Mouse (Mus musculus): ENCODE data around the gene Lypla2. TPM values are rescaled to one million over a fixed set of nuclear protein-coding genes. Genes with fewer than 3 reads are reported as not detected.
A peak's percentile ranks its signal among the peaks of the same experiment; 100 is the strongest.
"Not testable (repeated sequence)": the region's sequence is repeated elsewhere in the genome, so short reads cannot be mapped to it uniquely, and the experiment has no call there.

Lypla2 gene
- polyA plus RNA-seq, 1 experiment from 2014 or later = 229 TPM

DNA sequence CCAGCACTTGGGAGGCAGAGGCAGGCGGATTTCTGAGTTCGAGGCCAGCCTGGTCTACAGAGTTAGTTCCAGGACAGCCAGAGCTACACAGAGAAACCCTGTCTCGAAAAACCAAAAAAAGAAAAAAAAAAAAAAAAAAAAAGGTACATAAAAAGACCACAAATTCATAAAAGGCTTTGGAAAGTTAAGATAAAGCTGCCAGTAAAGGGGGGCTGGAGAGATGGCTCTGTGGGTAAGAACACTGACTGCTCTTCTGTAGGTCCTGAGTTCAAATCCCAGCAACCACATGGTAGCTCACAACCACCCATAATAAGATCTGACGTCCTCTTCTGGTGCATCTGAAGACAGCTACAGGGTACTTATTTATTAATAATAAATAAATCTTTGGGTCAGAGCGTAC lies 7.8 kb upstream of the Lypla2 start:
- H3K9ac ChIP-seq (ENCODE audit: low read depth, low read length); ATAC-seq; H3K4me1 ChIP-seq (ENCODE audit: control insufficient read depth, insufficient read depth, low read depth, low read length); H3K27ac ChIP-seq (ENCODE audit: low read depth, low read length); H3K27me3 ChIP-seq (replicated peaks; ENCODE audit: control insufficient read depth, insufficient read depth, low read length); H3K4me3 ChIP-seq (ENCODE audit: low read length); H3K9me3 ChIP-seq (ENCODE audit: control insufficient read depth, low read length); H3K4me2 ChIP-seq (ENCODE audit: low read length): not testable (repeated sequence)
- H3K36me3 ChIP-seq (ENCODE audit: control insufficient read depth, insufficient read depth, low read length) = peaks cover 26% of the 10 kb centered on the region
- whole genome bisulfite sequencing = 98% methylated on average over 5 of the region's 5 CpGs

DNA sequence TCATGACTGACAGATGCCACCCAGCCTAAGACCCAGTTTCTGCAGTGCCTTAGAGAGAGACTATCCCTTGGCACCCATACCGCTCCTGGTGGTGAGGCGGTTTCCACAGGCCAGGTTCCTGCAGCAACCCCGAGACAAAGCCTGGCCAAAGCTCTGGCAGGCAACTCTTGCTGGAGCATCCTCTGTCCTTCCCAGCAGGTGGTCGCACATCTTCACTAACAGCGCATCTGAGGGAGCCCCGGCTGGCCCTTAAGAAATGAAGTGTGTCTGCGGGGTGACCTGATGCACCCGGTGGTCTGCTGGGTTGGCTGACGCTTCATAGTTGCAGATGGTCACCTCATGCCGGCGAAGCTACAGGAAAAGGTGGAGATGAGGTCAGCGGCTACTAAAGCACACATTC lies 3.7 kb upstream of the Lypla2 start:
- Histone ChIP-seq H3K4me2 (ENCODE audit: low read length) (no peak overlapping the region), H3K27ac (ENCODE audit: low read depth, low read length) (no peak overlapping the region), H3K4me1 (ENCODE audit: control insufficient read depth, insufficient read depth, low read depth, low read length) (peaks cover 8% of the 10 kb centered on the region), H3K9ac (ENCODE audit: low read depth, low read length) (no peak overlapping the region), H3K4me3 (ENCODE audit: low read length) (no peak overlapping the region), H3K36me3 (ENCODE audit: control insufficient read depth, insufficient read depth, low read length) (peaks cover 18% of the 10 kb centered on the region), H3K27me3 (replicated peaks; ENCODE audit: control insufficient read depth, insufficient read depth, low read length) (no peaks in the 10 kb centered on the region), H3K9me3 (ENCODE audit: control insufficient read depth, low read length) (no peaks in the 10 kb centered on the region)
- no peak for ATAC-seq
- 92% methylated on average over 12 of the region's 12 CpGs for WGBS

DNA sequence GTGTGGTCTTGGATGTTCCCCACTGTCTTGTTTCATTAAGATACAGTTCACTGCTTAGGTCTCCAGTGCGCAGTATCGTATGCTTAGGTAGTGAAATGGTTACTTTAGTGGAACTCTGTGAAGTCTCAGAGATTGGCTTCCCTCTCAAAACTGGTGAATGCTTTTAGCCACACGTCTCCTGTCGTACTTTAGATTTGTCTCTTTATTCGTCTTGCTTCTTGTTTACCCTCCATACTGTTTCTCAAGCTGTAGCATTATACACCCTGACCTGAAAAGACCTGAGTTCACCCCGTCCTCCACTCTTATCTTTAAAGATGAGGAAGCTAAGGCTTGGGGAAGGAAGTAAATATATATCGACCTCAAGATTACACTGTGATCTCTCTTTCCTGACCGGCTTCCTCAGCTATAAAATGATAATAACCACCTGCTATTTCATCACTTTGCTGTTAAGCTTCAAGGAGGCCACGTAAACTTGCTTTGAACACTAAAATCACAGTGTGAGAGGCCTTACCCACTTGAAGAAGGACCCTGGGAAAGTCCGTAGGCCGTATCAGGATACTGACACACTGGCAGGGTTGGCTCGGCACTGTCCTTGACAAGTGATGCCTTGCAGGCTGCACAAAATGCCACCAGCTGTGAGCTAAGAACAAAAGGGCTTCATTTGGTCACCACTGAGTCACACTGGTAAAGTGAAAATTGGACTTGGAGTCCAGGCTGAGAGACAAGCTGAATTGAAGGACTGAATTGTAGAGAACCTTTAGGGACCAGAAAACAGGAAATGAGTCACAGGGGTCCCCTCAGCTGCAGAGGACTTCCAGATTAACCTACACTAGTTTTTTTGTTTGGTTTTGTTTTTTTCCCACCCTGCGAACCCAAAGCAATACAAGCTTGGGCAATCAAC lies 735 bp upstream of the Lypla2 start:
- Histone ChIP-seq H3K9me3 (ENCODE audit: control insufficient read depth, low read length) (no peaks in the 10 kb centered on the region), H3K27me3 (replicated peaks; ENCODE audit: control insufficient read depth, insufficient read depth, low read length) (no peaks in the 10 kb centered on the region), H3K4me2 (ENCODE audit: low read length) (peak overlapping the region; percentile 95), H3K9ac (ENCODE audit: low read depth, low read length) (peak overlapping the region; percentile 42), H3K27ac (ENCODE audit: low read depth, low read length) (no peak overlapping the region), H3K4me1 (ENCODE audit: control insufficient read depth, insufficient read depth, low read depth, low read length) (peaks cover 13% of the 10 kb centered on the region), H3K4me3 (ENCODE audit: low read length) (peak overlapping the region; percentile 79), H3K36me3 (ENCODE audit: control insufficient read depth, insufficient read depth, low read length) (peaks cover 35% of the 10 kb centered on the region)
- ATAC-seq = peak; percentile 9; the same call in 1 of the 2 replicates
- WGBS = 68% methylated on average over 13 of the region's 13 CpGs

DNA sequence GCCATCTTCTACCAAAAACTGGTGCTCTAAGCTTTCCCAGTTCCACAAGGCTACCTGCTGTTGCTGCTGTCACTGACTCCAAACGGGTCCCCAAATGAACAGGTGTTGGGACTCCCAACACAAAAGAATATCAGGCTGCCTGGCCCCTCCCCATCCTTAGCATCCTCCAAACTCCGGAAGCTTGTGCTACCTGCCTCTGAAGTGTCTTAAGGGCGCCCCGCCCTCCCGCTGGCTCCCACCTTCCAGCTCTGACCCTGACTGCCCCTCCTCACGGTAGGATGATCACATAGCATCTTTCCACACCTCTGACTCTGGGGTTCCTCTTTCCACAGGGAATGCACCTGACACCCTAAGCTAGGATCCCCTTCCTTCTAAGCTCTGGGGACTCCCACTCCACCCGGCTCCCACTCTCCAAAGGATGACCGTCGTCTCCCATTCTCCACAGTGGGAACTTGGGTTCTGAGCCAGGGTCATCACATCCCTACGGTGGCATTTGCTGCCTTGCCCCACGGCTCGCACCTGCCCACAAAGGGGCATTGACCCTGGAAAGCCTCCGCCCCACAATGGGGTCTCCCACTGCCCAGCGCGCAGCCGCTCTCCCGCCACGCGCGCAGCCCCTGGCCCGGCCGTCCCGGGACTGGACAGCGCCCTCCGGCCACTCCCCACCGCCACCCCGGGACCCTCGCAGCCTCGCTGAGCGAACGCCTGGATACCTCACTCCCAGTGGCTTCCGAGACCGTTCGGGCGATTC lies 446 bp downstream of the Lypla2 start:
- Histone ChIP-seq H3K36me3 (ENCODE audit: control insufficient read depth, insufficient read depth, low read length) (peaks cover 45% of the 10 kb centered on the region), H3K4me2 (ENCODE audit: low read length) (peak overlapping the region; percentile 95), H3K27me3 (replicated peaks; ENCODE audit: control insufficient read depth, insufficient read depth, low read length) (no peaks in the 10 kb centered on the region), H3K27ac (ENCODE audit: low read depth, low read length) (peak overlapping the region; percentile 72), H3K4me1 (ENCODE audit: control insufficient read depth, insufficient read depth, low read depth, low read length) (peaks cover 13% of the 10 kb centered on the region), H3K9ac (ENCODE audit: low read depth, low read length) (peak overlapping the region; percentile 87), H3K4me3 (ENCODE audit: low read length) (peak overlapping the region; percentile 79), H3K9me3 (ENCODE audit: control insufficient read depth, low read length) (no peaks in the 10 kb centered on the region)
- ATAC-seq = peak; percentile 75
- WGBS = under 1% methylated on average over 35 of the region's 35 CpGs

DNA sequence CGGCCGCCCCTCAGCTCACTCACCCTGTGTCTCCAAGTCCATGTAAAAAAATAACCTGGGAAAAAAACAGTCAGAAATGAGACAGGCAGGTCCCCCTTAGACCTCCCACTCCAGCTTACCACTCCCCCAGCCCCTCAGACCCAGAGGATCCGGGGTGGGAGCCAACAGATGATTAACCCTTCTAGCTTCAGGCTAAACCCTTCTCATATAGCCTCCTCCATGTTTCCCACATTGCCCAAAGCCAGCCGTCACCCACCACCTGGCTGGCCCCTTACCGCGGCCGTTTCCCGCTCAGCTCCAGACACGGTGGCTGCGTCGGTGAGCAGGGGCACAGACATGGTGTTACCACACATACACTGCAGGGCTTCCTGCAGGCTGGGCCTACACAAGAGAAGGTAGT lies 1.8 kb downstream of the Lypla2 start:
- H3K4me3 ChIP-seq (ENCODE audit: low read length) = no peak overlapping the region
- H3K27ac ChIP-seq (ENCODE audit: low read depth, low read length) = no peak overlapping the region
- no peaks in the 10 kb centered on the region for H3K9me3 ChIP-seq (ENCODE audit: control insufficient read depth, low read length)
- H3K4me1 ChIP-seq (ENCODE audit: control insufficient read depth, insufficient read depth, low read depth, low read length) = peaks cover 13% of the 10 kb centered on the region
- H3K36me3 ChIP-seq (ENCODE audit: control insufficient read depth, insufficient read depth, low read length) = peaks cover 43% of the 10 kb centered on the region
- H3K27me3 ChIP-seq (replicated peaks; ENCODE audit: control insufficient read depth, insufficient read depth, low read length) = no peaks in the 10 kb centered on the region
- no peak overlapping the region for H3K4me2 ChIP-seq (ENCODE audit: low read length)
- no peak for ATAC-seq
- H3K9ac ChIP-seq (ENCODE audit: low read depth, low read length) = no peak overlapping the region
- WGBS = 88% methylated on average over 11 of the region's 11 CpGs

- Histone ChIP-seq H3K9me3 (ENCODE audit: control insufficient read depth, low read length) (no peaks in the 10 kb centered on the region), H3K27me3 (replicated peaks; ENCODE audit: control insufficient read depth, insufficient read depth, low read length) (no peaks in the 10 kb centered on the region), H3K9ac (ENCODE audit: low read depth, low read length) (no peak overlapping the region), H3K4me3 (ENCODE audit: low read length) (no peak overlapping the region), H3K27ac (ENCODE audit: low read depth, low read length) (no peak overlapping the region), H3K4me2 (ENCODE audit: low read length) (no peak overlapping the region), H3K36me3 (ENCODE audit: control insufficient read depth, insufficient read depth, low read length) (peaks cover 39% of the 10 kb centered on the region), H3K4me1 (ENCODE audit: control insufficient read depth, insufficient read depth, low read depth, low read length) (peaks cover 23% of the 10 kb centered on the region)
- no peak for ATAC-seq
- WGBS = 82% methylated on average over 13 of the region's 13 CpGs
These were observed 3.2 kb downstream of the Lypla2 start for GRCm38 (mm10) chr4:135969070-135969750.

GRCm38 (mm10) chr4:135968271-135968869 lies 4.1 kb downstream of the Lypla2 start:
- no peaks in the 10 kb centered on the region for H3K9me3 ChIP-seq (ENCODE audit: control insufficient read depth, low read length)
- peaks cover 24% of the 10 kb centered on the region for H3K4me1 ChIP-seq (ENCODE audit: control insufficient read depth, insufficient read depth, low read depth, low read length)
- H3K27ac ChIP-seq (ENCODE audit: low read depth, low read length) = no peak overlapping the region
- WGBS = 77% methylated on average over 17 of the region's 19 CpGs
- no peak overlapping the region for H3K4me3 ChIP-seq (ENCODE audit: low read length)
- peaks cover 39% of the 10 kb centered on the region for H3K36me3 ChIP-seq (ENCODE audit: control insufficient read depth, insufficient read depth, low read length)
- H3K27me3 ChIP-seq (replicated peaks; ENCODE audit: control insufficient read depth, insufficient read depth, low read length) = no peaks in the 10 kb centered on the region
- H3K4me2 ChIP-seq (ENCODE audit: low read length) = no peak overlapping the region
- no peak overlapping the region for H3K9ac ChIP-seq (ENCODE audit: low read depth, low read length)
- no peak for ATAC-seq

DNA sequence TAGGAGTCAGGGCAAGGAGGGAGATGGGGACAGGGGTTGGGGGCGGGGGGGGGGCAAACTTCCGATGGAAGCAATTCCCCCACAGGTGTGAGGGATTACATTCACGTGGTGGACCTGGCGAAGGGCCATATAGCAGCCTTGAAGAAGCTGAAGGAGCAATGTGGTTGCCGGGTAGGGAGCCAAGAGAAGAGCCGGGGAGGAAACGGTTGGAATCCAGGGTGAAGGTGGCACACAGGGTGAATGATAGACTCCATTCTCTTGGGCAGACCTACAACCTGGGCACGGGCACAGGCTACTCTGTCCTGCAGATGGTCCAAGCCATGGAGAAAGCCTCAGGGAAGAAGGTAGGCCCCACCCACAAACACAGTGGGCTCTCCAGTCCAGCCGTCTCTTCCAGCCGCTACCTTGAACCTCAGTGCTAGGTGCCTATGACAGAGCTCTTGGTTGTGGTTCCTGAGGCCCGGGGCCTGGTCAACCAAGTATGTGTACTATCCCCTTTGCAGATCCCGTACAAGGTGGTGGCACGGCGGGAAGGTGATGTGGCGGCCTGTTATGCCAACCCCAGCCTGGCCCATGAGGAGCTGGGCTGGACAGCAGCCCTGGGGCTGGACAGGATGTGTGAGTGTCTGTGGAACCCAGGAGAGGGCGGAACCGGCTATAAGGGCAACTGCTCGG lies 5.2 kb downstream of the Lypla2 start:
- Histone ChIP-seq H3K9ac (ENCODE audit: low read depth, low read length) (no peak overlapping the region), H3K36me3 (ENCODE audit: control insufficient read depth, insufficient read depth, low read length) (peaks cover 39% of the 10 kb centered on the region), H3K4me1 (ENCODE audit: control insufficient read depth, insufficient read depth, low read depth, low read length) (peaks cover 30% of the 10 kb centered on the region), H3K27ac (ENCODE audit: low read depth, low read length) (no peak overlapping the region), H3K4me3 (ENCODE audit: low read length) (no peak overlapping the region), H3K4me2 (ENCODE audit: low read length) (no peak overlapping the region), H3K9me3 (ENCODE audit: control insufficient read depth, low read length) (no peaks in the 10 kb centered on the region), H3K27me3 (replicated peaks; ENCODE audit: control insufficient read depth, insufficient read depth, low read length) (no peaks in the 10 kb centered on the region)
- no peak for ATAC-seq
- WGBS = 90% methylated on average over 18 of the region's 18 CpGs
